Mouse (Mus musculus): ENCODE measurements at regions not wholly inside any gene's neighbourhood (a gene's known extent, or its start where the extent isn't known, plus 50 kb on each side); places are given as distances from the start of the nearest gene placed in this dataset.
A peak's percentile ranks its signal among the peaks of the same experiment; 100 is the strongest.

GRCm38 (mm10) chr5:74943737-74944403 lies 100.7 kb downstream of the Chic2 start:
- Histone ChIP-seq H3K4me3 (replicated peaks) (peak overlapping the region; percentile 33), H3K36me3 (no peaks in the 10 kb centered on the region), H3K27me3 (peaks cover 70% of the 10 kb centered on the region), H3K9me3 (replicated peaks) (no peaks in the 10 kb centered on the region), H3K4me1 (peaks cover 14% of the 10 kb centered on the region), H3K4me2 (peak overlapping the region; percentile 60), H3K27ac (peak overlapping the region; percentile 74), H3K9ac (0 out of 2 replicates have a peak overlapping the region, but pooled peaks have one; percentile 15)
- ATAC-seq (replicated peaks; ENCODE audit: low FRiP score) = peak; percentile 91
- WGBS = under 1% methylated on average over 23 of the region's 23 CpGs

- ATAC-seq (replicated peaks; ENCODE audit: low FRiP score) = 0 out of 2 replicates have a peak, but pooled peaks have one; percentile 36
Measured at GRCm38 (mm10) chr5:74941426-74941825, 103.1 kb downstream of the Chic2 start.

GRCm38 (mm10) chr5:74937416-74937940 lies 107.1 kb downstream of the Chic2 start:
- Histone ChIP-seq H3K9ac (no peak overlapping the region), H3K4me2 (no peak overlapping the region), H3K4me1 (peaks cover 11% of the 10 kb centered on the region), H3K9me3 (replicated peaks) (no peaks in the 10 kb centered on the region), H3K36me3 (no peaks in the 10 kb centered on the region), H3K27ac (no peak overlapping the region), H3K4me3 (replicated peaks) (no peak overlapping the region), H3K27me3 (peaks cover 43% of the 10 kb centered on the region)
- ATAC-seq (replicated peaks; ENCODE audit: low FRiP score) = no peak
- WGBS = 51% methylated on average over 7 of the region's 7 CpGs

More at GRCm38 (mm10) chr5:74941426-74941825, 103.1 kb downstream of the Chic2 start:
- no peaks in the 10 kb centered on the region for H3K9me3 ChIP-seq (replicated peaks)
- no peak overlapping the region for H3K27ac ChIP-seq
- H3K27me3 ChIP-seq = peaks cover 70% of the 10 kb centered on the region
- H3K36me3 ChIP-seq = no peaks in the 10 kb centered on the region
- peaks cover 14% of the 10 kb centered on the region for H3K4me1 ChIP-seq
- peak overlapping the region; percentile 33 for H3K4me2 ChIP-seq
- H3K4me3 ChIP-seq (replicated peaks) = no peak overlapping the region
- H3K9ac ChIP-seq = no peak overlapping the region
- 2% methylated on average over 13 of the region's 13 CpGs for WGBS

- H3K4me3 ChIP-seq (replicated peaks) = no peak overlapping the region
- ATAC-seq (replicated peaks; ENCODE audit: low FRiP score) = no peak
- H3K4me2 ChIP-seq = no peak overlapping the region
- 75% methylated on average over 5 of the region's 5 CpGs for WGBS
- peak overlapping the region; percentile 18 for H3K27ac ChIP-seq
- no peaks in the 10 kb centered on the region for H3K36me3 ChIP-seq
- peaks cover 30% of the 10 kb centered on the region for H3K27me3 ChIP-seq
- no peak overlapping the region for H3K9ac ChIP-seq
- no peaks in the 10 kb centered on the region for H3K9me3 ChIP-seq (replicated peaks)
- peaks cover 11% of the 10 kb centered on the region; the same call in 1 of the 2 replicates for H3K4me1 ChIP-seq
Measured at GRCm38 (mm10) chr5:74936087-74936486, 108.5 kb downstream of the Chic2 start.

- peaks cover 26% of the 10 kb centered on the region for H3K27me3 ChIP-seq
- no peaks in the 10 kb centered on the region for H3K36me3 ChIP-seq
- 59% methylated on average over 8 of the region's 8 CpGs for WGBS
- H3K9me3 ChIP-seq (replicated peaks) = no peaks in the 10 kb centered on the region
- H3K4me2 ChIP-seq = no peak overlapping the region
- H3K9ac ChIP-seq = no peak overlapping the region
- H3K4me1 ChIP-seq = peaks cover 11% of the 10 kb centered on the region; the same call in 1 of the 2 replicates
- H3K27ac ChIP-seq = peak overlapping the region; percentile 18
- H3K4me3 ChIP-seq (replicated peaks) = no peak overlapping the region
- ATAC-seq (replicated peaks; ENCODE audit: low FRiP score) = no peak
Measured at GRCm38 (mm10) chr5:74935676-74936075, 108.9 kb downstream of the Chic2 start.

- H3K9me3 ChIP-seq (replicated peaks) = no peaks in the 10 kb centered on the region
- H3K4me2 ChIP-seq = no peak overlapping the region
- no peaks in the 10 kb centered on the region for H3K36me3 ChIP-seq
- peaks cover 8% of the 10 kb centered on the region; the same call in 1 of the 2 replicates for H3K27me3 ChIP-seq
- no peak overlapping the region for H3K9ac ChIP-seq
- no peak for ATAC-seq (replicated peaks; ENCODE audit: low FRiP score)
- WGBS = 92% methylated on average over 3 of the region's 3 CpGs
- no peak overlapping the region for H3K4me3 ChIP-seq (replicated peaks)
- peaks cover 13% of the 10 kb centered on the region; the same call in 1 of the 2 replicates for H3K4me1 ChIP-seq
- no peak overlapping the region for H3K27ac ChIP-seq
Measured at GRCm38 (mm10) chr5:74933276-74933675, 111.3 kb downstream of the Chic2 start.

GRCm38 (mm10) chr5:74932206-74932605 lies 112.4 kb downstream of the Chic2 start:
- 44% methylated on average over 13 of the region's 13 CpGs for WGBS
- H3K27me3 ChIP-seq = peaks cover under 1% of the 10 kb centered on the region; the same call in 1 of the 2 replicates
- peak overlapping the region; percentile 30 for H3K4me2 ChIP-seq
- H3K4me3 ChIP-seq (replicated peaks) = peak overlapping the region; percentile 1; the same call in 1 of the 2 replicates
- H3K4me1 ChIP-seq = peaks cover 13% of the 10 kb centered on the region; the same call in 1 of the 2 replicates
- H3K9ac ChIP-seq = no peak overlapping the region
- H3K9me3 ChIP-seq (replicated peaks) = no peaks in the 10 kb centered on the region
- no peak for ATAC-seq (replicated peaks; ENCODE audit: low FRiP score)
- H3K27ac ChIP-seq = peak overlapping the region; percentile 45
- H3K36me3 ChIP-seq = no peaks in the 10 kb centered on the region

GRCm38 (mm10) chr5:74931765-74932164 lies 112.8 kb downstream of the Chic2 start:
- peak overlapping the region; percentile 1; the same call in 1 of the 2 replicates for H3K4me3 ChIP-seq (replicated peaks)
- ATAC-seq (replicated peaks; ENCODE audit: low FRiP score) = no peak
- H3K36me3 ChIP-seq = no peaks in the 10 kb centered on the region
- H3K4me1 ChIP-seq = peaks cover 13% of the 10 kb centered on the region; the same call in 1 of the 2 replicates
- H3K27me3 ChIP-seq = no peaks in the 10 kb centered on the region
- peak overlapping the region; percentile 30 for H3K4me2 ChIP-seq
- H3K9ac ChIP-seq = no peak overlapping the region
- WGBS = 45% methylated on average over 12 of the region's 12 CpGs
- H3K9me3 ChIP-seq (replicated peaks) = no peaks in the 10 kb centered on the region
- peak overlapping the region; percentile 45 for H3K27ac ChIP-seq

- Histone ChIP-seq H3K36me3 (no peaks in the 10 kb centered on the region), H3K4me3 (replicated peaks) (no peak overlapping the region), H3K9me3 (replicated peaks) (no peaks in the 10 kb centered on the region), H3K9ac (no peak overlapping the region), H3K27me3 (0 out of 2 replicates have a peak, but pooled peaks cover 3% of the 10 kb centered on the region), H3K4me2 (no peak overlapping the region), H3K4me1 (peaks cover 11% of the 10 kb centered on the region; the same call in 1 of the 2 replicates), H3K27ac (no peak overlapping the region)
- 81% methylated on average over 2 of the region's 2 CpGs for WGBS
- no peak for ATAC-seq (replicated peaks; ENCODE audit: low FRiP score)
Measured at GRCm38 (mm10) chr5:74927543-74927942, 117.0 kb downstream of the Chic2 start.

GRCm38 (mm10) chr5:74925769-74926168 lies 118.8 kb downstream of the Chic2 start:
- Histone ChIP-seq H3K4me3 (replicated peaks) (no peak overlapping the region), H3K27ac (no peak overlapping the region), H3K4me1 (peaks cover 10% of the 10 kb centered on the region), H3K4me2 (no peak overlapping the region), H3K9me3 (replicated peaks) (no peaks in the 10 kb centered on the region), H3K27me3 (0 out of 2 replicates have a peak, but pooled peaks cover 3% of the 10 kb centered on the region), H3K36me3 (no peaks in the 10 kb centered on the region), H3K9ac (no peak overlapping the region)
- 77% methylated on average over 10 of the region's 10 CpGs for WGBS
- ATAC-seq (replicated peaks; ENCODE audit: low FRiP score) = no peak

- H3K27me3 ChIP-seq = 0 out of 2 replicates have a peak, but pooled peaks cover 3% of the 10 kb centered on the region
- H3K36me3 ChIP-seq = no peaks in the 10 kb centered on the region
- no peak overlapping the region for H3K4me3 ChIP-seq (replicated peaks)
- no peaks in the 10 kb centered on the region for H3K9me3 ChIP-seq (replicated peaks)
- ATAC-seq (replicated peaks; ENCODE audit: low FRiP score) = no peak
- H3K9ac ChIP-seq = no peak overlapping the region
- no peak overlapping the region for H3K4me2 ChIP-seq
- H3K27ac ChIP-seq = no peak overlapping the region
- WGBS = 82% methylated on average over 4 of the region's 4 CpGs
- H3K4me1 ChIP-seq = peaks cover 19% of the 10 kb centered on the region
Measured at GRCm38 (mm10) chr5:74924031-74924533, 120.5 kb downstream of the Chic2 start.

- no peak overlapping the region for H3K4me3 ChIP-seq (replicated peaks)
- no peak overlapping the region for H3K9ac ChIP-seq
- H3K27me3 ChIP-seq = 0 out of 2 replicates have a peak, but pooled peaks cover 3% of the 10 kb centered on the region
- H3K27ac ChIP-seq = no peak overlapping the region
- no peaks in the 10 kb centered on the region for H3K36me3 ChIP-seq
- H3K4me1 ChIP-seq = peaks cover 19% of the 10 kb centered on the region
- H3K4me2 ChIP-seq = no peak overlapping the region
- no peaks in the 10 kb centered on the region for H3K9me3 ChIP-seq (replicated peaks)
- WGBS = 80% methylated on average over 2 of the region's 2 CpGs
- ATAC-seq (replicated peaks; ENCODE audit: low FRiP score) = no peak
Measured at GRCm38 (mm10) chr5:74923337-74923736, 121.2 kb downstream of the Chic2 start.

Measured in kidney, embryonic 15.5 days (tissue).